Mouse (Mus musculus) left cerebral cortex, postnatal 36 days (tissue): ENCODE measurements around the gene Ccr8. TPM values are rescaled to one million over a fixed set of nuclear protein-coding genes. Genes with fewer than 3 reads are reported as not detected.
A peak's percentile ranks its signal among the peaks of the same experiment; 100 is the strongest.

Experiments
- DNase-seq, 2 experiments: peaks; one replicate each; pipeline ENCODE4 v3.0.0; 2021 to 2022; ENCODE audit warnings: low spot score in 2 of 2, mixed read lengths in 1 of 2
- intact Hi-C: fragments of 180-260 bp; cut with DNase I; formaldehyde crosslinking; loops from one replicate; pipeline ENCODE4 v1.15.1; 2025
- total RNA-seq, 2 experiments: library from RNA; stranded (reverse); gene quantifications; 2 replicates each; pipeline ENCODE4 v1.2.3; 2021

Ccr8 gene
- total RNA-seq, 2 experiments from 2014 or later, result not detected

DNA sequence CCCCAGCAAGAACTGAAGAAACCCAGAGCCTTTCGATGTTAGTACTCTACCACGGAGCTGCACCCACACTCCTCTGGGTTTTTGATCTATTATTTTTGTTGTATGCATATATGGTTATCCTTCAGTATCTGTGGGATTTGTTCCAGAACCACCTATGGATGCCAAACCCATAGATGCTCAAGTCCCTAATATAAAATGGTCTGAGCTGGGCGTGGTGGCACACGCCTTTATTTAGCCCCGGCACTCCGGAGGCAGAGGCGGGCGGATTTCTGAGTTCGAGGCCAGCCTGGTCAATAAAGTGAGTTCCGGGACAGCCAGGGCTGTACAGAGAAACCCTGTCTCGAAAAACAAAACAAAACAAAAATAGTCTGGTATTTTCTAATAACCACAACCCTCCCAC, 35.0 kb downstream of the Ccr8 start:
- intact Hi-C loops, result loop anchor here (5.0 kb wide), 1 partner anchor 365 kb away; the partner anchor contains the start of gene Eif1b
- DNase-seq, result no peak

DNA sequence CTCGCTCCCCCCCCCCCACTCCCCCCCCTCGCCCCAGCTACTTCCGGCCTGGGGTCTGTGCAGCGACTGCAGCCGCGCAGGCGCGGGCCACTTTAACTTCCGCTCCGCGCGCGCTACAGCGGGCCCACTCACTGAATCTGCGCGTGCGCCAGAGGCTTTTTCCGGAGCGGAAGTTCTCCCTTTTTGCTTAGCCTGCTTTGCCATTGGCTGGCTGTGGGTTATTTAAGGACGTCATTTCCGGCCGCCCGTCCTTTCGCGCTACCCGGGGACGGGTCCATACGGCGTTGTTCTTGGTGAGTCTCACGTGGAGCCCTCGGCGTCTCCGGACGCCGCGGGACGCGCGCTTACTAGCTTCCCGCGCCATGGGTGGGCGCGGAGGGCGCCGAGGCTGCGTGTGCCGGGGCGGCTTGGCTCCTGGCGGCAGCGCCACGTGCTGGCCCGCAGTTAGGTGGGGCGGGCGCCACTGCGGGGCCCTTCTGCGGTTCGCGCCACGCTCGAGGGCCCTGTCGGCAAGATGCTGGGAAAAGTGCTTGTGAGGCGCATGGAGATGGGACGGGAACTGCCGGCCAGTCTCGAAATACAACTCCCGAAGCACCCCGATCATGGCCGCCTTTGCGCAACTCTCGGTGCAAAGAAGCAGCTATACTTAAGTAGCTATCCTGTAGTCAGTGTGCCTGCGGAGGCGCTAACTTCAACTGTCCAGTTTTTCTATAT, 35.8 kb downstream of the Ccr8 start, which contains the start of gene Rpsa:
Rpsa (plus strand) TSS at position 152 of the 714 bp plus-strand sequence.
- intact Hi-C loops, result loop anchor here (5.0 kb wide), 1 partner anchor 365 kb away; the partner anchor contains the start of gene Eif1b
- DNase-seq, result peak; percentile 97 to 98

DNA sequence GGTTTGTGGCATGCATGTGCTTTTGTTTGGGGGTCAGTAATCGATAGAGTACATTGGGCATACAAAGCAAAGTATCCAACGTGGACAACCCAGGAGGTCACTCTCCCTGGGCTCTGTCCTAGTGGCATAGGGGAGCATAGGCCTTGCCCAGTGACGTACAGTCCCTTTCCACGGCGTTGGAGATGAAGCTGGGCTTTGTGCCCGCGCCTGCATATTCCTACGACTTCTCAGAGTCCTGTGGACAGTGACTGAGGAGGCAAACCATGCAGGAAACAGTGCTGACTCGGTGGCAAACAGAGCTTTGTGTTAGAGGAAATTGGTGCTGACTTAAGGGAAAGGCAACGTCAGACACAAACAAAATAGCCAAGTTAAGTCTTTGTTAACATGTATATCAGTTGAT, 37.4 kb downstream of the Ccr8 start:
- no peak for DNase-seq
- intact Hi-C loops, result loop anchor here (5.0 kb wide), 1 partner anchor 363 kb away; the partner anchor contains the start of gene Eif1b

DNA sequence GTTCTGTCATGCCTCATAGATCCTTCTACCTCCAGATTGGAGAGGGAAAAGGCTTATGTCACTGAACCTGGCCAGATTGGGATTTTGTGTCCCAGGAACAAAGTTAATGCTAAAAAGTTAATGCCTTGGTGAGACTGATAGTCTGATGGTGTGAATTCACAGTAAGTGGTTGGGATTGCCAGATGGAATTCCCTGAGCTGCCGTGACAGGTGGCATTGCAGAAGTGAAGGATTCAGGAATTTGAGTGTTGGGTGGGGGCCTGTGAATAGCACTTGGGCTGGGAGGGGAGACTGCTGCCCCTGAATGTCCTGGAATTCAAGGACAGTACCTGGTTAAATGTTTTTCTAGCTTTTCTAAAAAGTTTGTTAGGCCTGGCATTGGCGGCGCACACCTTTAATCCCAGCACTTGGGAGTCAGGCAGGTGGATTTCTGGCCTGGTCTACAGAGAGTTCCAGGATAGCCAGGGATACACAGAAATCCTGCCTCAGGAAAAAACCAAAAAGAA, 39.9 kb downstream of the Ccr8 start:
- no peak for DNase-seq
- intact Hi-C loops, result no loop called here

DNA sequence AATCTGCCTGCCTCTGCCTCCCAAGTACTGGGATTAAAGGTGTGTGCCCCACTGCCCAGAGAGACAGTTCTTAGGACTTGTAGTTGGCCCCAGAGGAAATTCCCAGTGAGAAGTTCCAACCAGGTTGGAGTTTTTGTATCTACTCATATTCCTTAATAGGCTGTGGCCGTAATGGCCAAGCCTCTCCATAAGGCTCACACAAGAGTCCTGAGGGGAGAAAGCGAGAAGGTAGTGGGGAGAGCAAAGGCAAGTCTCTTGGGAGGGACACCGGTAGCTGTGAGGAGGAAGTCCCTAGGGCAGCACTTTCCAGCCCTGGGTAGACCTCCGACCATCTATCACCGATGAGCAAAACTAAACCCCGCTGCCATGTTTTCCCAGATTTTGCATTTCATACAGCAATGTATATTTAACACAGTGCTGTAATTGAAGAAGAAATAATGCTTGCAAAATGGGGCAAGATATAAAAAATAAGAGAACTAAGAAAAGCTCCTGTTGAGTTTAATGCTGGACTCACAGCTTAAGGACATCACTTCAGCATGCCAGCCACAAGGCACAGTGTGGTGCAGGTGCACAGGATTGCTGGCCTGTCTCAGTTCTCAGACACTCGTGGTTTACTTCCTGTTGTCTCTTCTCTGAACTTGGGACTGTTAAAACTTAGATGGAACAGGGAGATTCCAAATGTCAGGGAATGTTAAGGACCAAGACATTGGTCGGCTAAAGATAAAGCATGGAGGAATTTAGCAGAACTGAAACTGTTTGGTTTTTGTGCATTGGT, 41.3 kb downstream of the Ccr8 start:
- intact Hi-C loops, result no loop called here
- no peak for DNase-seq

DNA sequence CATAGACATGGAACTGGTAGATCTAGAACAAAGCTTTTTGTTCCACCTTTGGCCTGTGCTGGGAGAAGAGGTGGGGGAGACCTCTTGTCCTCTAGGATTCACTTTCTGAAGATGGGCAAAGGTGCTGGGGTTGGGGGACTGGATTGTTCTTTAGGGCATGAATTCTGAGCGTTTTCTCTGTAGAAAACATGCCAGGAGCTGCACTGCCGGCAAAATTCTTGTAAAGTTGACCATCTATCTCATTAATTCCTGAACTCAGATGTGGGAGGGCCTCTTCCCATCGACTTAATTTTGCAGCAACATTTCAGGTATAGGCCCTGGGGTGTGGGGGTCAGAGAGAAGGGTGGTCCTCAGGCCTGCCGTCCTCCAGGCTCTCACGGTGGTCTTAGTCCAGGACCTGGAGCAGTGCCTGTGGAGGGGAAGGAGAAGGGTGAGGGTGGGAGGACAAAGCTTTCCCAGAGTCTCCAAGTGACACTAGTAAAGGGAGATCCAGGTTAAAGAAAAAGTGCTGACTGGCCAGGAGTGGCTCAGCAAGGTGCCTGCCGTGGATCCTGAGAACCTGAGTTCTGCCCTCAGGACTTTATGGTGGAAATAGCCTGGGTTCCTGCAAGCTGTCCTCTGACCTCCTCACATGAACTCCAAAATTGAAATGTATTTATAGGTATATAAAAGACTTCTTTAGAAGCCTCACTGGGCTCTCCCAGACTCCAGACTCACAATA, 42.0 kb downstream of the Ccr8 start:
- intact Hi-C loops, result no loop called here
- DNase-seq, result no peak

DNA sequence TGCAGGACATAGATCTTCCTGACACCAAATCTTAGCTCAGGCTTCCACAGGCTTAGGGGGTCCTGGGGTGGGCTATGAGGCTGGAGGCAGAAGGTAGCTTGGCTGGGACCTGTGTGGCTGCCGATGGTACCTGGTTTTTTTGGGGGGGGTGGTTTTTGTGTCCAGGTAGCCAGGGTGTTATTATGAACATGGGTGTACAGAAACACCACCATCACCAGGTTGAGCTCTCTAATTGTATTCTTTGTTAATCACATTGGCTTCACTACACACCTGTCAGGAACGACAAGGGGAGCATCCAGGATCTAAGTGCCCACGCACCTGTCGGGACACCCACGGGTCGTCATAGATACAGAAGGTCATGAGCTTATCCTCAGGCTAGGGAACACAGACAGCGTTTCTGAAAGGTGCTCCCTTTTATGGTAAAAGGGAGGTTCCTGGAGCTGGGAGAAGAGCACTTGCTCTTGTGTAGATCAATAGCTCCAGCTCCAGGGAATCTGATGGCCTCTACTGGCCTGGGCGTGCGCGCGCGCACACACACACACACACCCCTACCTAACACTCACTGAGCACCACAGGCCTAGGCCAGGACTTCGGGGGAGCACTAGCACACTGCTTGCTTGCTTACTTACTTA, 42.7 kb downstream of the Ccr8 start:
- DNase-seq, result no peak
- intact Hi-C loops, result no loop called here

DNA sequence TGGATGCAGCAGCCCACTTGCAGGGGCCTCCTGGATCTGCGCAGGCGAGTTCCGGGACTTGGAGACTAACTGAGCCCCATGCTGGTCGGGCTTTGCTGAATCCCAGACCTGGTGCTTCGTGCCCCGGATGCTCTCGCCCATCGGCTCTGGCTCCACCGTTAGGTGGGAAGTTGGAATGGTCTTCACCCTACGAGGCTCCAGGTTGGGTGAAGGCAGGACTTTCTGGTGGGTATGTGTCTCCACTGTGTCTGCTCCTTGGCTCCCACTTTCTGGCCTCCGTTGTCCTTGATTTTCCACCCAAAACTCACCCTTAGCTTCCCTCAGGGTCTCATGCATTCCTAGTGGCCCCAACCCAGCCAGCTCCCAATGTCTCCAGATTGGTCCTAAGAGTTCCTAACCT, 43.5 kb downstream of the Ccr8 start:
- intact Hi-C loops, result no loop called here
- no peak for DNase-seq

DNA sequence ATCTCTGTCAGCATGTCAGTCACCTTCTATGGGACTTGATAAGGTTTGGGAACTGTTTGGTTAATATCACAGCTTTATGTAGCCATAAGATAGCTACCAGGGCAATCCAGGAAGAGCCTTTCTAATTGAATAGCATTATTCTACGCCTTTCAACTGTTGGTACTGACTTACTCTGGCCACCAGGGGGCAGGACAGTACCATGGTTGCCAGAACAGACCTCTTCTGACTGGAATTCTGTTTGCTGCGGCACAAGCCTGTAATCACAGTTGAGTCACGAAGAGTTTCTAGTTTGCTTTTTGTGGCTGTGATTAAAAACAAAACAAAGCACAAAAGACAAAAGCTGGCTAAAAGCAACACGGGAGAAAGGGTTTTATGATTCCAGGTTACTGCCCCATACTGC, 48.7 kb downstream of the Ccr8 start:
- intact Hi-C loops, result loop anchor here (1.0 to 5.0 kb wide), 3 partner anchors 31 to 357 kb away; no protein-coding TSS in a partner anchor
- DNase-seq, result peak; percentile 70 to 71

DNA sequence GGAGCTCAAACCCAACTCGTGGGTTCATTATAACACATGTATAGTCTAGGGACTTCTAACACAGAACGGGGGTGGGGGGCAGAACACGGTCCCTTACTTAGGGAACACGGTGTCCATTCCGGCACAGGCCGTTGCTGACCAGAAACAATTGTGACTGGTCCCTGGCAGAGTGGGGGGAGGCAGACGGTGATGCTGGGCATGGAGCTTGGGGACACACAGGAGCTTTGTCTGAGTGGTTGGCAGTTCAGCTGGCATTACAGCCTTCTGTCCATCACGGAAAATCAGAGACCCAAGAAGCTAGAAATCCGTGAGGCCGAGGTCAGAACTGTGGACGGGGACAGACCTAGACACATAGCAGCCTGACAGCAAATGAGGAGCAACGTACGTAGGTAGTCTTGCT, 52.6 kb downstream of the Ccr8 start:
- intact Hi-C loops, result loop anchor here (5.0 kb wide), 2 partner anchors 233 to 353 kb away; no protein-coding TSS in a partner anchor

More for the DNA sequence above, 52.6 kb downstream of the Ccr8 start:
- no peak for DNase-seq

Other genes with a start within 250 kb of the Ccr8 start
- gene Wdr48, start 197.2 kb upstream of the Ccr8 start, total RNA-seq, result 10 to 100 TPM; 70.0 to 85.9 TPM
- gene Gorasp1, start 154.5 kb upstream of the Ccr8 start, total RNA-seq, result 10 to 100 TPM; 36.3 to 40.6 TPM
- gene Ttc21a, start 154.5 kb upstream of the Ccr8 start, total RNA-seq, result under 1 TPM; 0.50 to 0.67 TPM
- gene Csrnp1, start 107.5 kb upstream of the Ccr8 start, total RNA-seq, result 10 to 100 TPM; 12.5 to 19.1 TPM
- gene Xirp1, start 68.5 kb upstream of the Ccr8 start, total RNA-seq, result under 1 TPM in 1 of 2 experiments, not detected in 1; 0.15 TPM
- 10 to 100 TPM; 30.9 to 32.8 TPM for gene Cx3cr1, start 22.2 kb upstream of the Ccr8 start, total RNA-seq
- 10 to 100 TPM; 27.0 to 28.9 TPM for gene Slc25a38, start 18.3 kb downstream of the Ccr8 start, total RNA-seq
- 100 to 1,000 TPM; 361 to 417 TPM for gene Rpsa, start 35.6 kb downstream of the Ccr8 start, total RNA-seq
- gene Mobp, start 57.6 kb downstream of the Ccr8 start, total RNA-seq, result 100 to 1,000 TPM; 355 to 475 TPM
- gene Myrip, start 209.4 kb downstream of the Ccr8 start, total RNA-seq, result 10 to 100 TPM; 82.1 to 89.5 TPM